Mouse (Mus musculus) intestine, embryonic 16.5 days (tissue): ENCODE measurements around the gene Dab1. TPM values are rescaled to one million over a fixed set of nuclear protein-coding genes. Genes with fewer than 3 reads are reported as not detected.

Source experiments
- ATAC-seq: fragments of 200-750 bp; cut with Nextera tagmentation; 2 replicates; pipeline ENCODE4 v1.8.0; 2017; ENCODE audit warnings: moderate TSS enrichment, moderate library complexity
- H3K27ac ChIP-seq: fragments of 300-500 bp; sonication (generic); 2 replicates; pipeline ENCODE4 v1.5.1; 2014; ENCODE audit warnings: mild to moderate bottlenecking, low read length
- H3K27me3 ChIP-seq: fragments of 300-500 bp; sonication (generic); replicated peaks from 2 replicates; pipeline ENCODE4 v1.6.1; 2014; ENCODE audit warnings: low read length, control low read depth, mixed read lengths; ENCODE audit not compliant: control insufficient read depth, insufficient read depth
- H3K36me3 ChIP-seq: fragments of 300-500 bp; sonication (generic); 2 replicates; pipeline ENCODE4 v1.6.1; 2014; ENCODE audit warnings: low read length, control low read depth; ENCODE audit not compliant: control insufficient read depth, insufficient read depth
- H3K4me1 ChIP-seq: fragments of 300-500 bp; sonication (generic); 2 replicates; pipeline ENCODE4 v1.6.1; 2014; ENCODE audit warnings: low read length, control low read depth, mixed read lengths; ENCODE audit not compliant: control insufficient read depth, insufficient read depth
- H3K4me2 ChIP-seq: fragments of 300-500 bp; sonication (generic); 2 replicates; pipeline ENCODE4 v1.6.1; 2014; ENCODE audit warnings: low read depth, low read length, control low read depth
- H3K4me3 ChIP-seq: fragments of 300-500 bp; sonication (generic); 2 replicates; pipeline ENCODE4 v1.5.1; 2014; ENCODE audit warnings: mild to moderate bottlenecking, low read length
- H3K9ac ChIP-seq: fragments of 300-500 bp; sonication (generic); 2 replicates; pipeline ENCODE4 v1.6.1; 2014; ENCODE audit warnings: low read depth, low read length
- H3K9me3 ChIP-seq: fragments of 300-500 bp; sonication (generic); 2 replicates; pipeline ENCODE4 v1.6.1; 2016; ENCODE audit warnings: low read length, control low read depth; ENCODE audit not compliant: control insufficient read depth
- WGBS: fragments of 180-500 bp; shearing (Covaris S2); extraction: QIAGEN DNeasy Blood & Tissue Kit; methylation state at CpG from one replicate; pipeline ENCODE4 v1.1.7; 2014; 5-methylcytosine and 5-hydroxymethylcytosine counted together
- polyA plus RNA-seq: library from polyadenylated mRNA; unstranded; fragments of >200 nt; fragmentation: Nextera tagmentation; extraction: Ambion mirVana; gene quantifications from 2 replicates; pipeline ENCODE4 v1.2.1, GENCODE M21; 2015

Dab1 gene
- polyA plus RNA-seq, 1 experiment from 2014 or later = 54.5 TPM

- Histone ChIP-seq H3K27me3 (no peaks in the 10 kb centered on the region), H3K4me1 (no peaks in the 10 kb centered on the region), H3K4me2 (no peak overlapping the region), H3K4me3 (no peak overlapping the region), H3K36me3 (no peaks in the 10 kb centered on the region), H3K9me3 (no peaks in the 10 kb centered on the region), H3K27ac (no peak overlapping the region), H3K9ac (no peak overlapping the region)
- 67% methylated on average over 4 of the region's 4 CpGs for WGBS
- no peak for ATAC-seq
Observed at GRCm38 (mm10) chr4:103775712-103776111, 156.6 kb downstream of the Dab1 start.

GRCm38 (mm10) chr4:103781398-103781797, 162.2 kb downstream of the Dab1 start:
- H3K4me1 ChIP-seq = peaks cover 2% of the 10 kb centered on the region; the same call in 1 of the 2 replicates
- H3K27ac ChIP-seq = no peak overlapping the region
- no peak overlapping the region for H3K4me2 ChIP-seq
- H3K36me3 ChIP-seq = no peaks in the 10 kb centered on the region
- 44% methylated on average over 4 of the region's 4 CpGs for WGBS
- H3K9me3 ChIP-seq = no peaks in the 10 kb centered on the region
- no peaks in the 10 kb centered on the region for H3K27me3 ChIP-seq
- peak; percentile 65; the same call in 1 of the 2 replicates for ATAC-seq
- H3K4me3 ChIP-seq = no peak overlapping the region
- no peak overlapping the region for H3K9ac ChIP-seq

- H3K27ac ChIP-seq = no peak overlapping the region
- WGBS = 73% methylated on average over 7 of the region's 7 CpGs
- peak; percentile 46; the same call in 1 of the 2 replicates for ATAC-seq
Observed at GRCm38 (mm10) chr4:103783561-103784247, 164.5 kb downstream of the Dab1 start.

GRCm38 (mm10) chr4:103793589-103794312, 174.6 kb downstream of the Dab1 start:
- peak; percentile 87 for ATAC-seq
- Histone ChIP-seq H3K36me3 (no peaks in the 10 kb centered on the region), H3K27me3 (no peaks in the 10 kb centered on the region), H3K9ac (no peak overlapping the region), H3K27ac (peak overlapping the region; percentile 53), H3K4me2 (no peak overlapping the region), H3K4me3 (no peak overlapping the region), H3K9me3 (no peaks in the 10 kb centered on the region), H3K4me1 (0 out of 2 replicates have a peak, but pooled peaks cover 2% of the 10 kb centered on the region)
- 44% methylated on average over 8 of the region's 8 CpGs for WGBS

More at GRCm38 (mm10) chr4:103783561-103784247, 164.5 kb downstream of the Dab1 start:
- H3K27me3 ChIP-seq = no peaks in the 10 kb centered on the region
- H3K4me2 ChIP-seq = no peak overlapping the region
- H3K4me1 ChIP-seq = peaks cover 2% of the 10 kb centered on the region; the same call in 1 of the 2 replicates
- no peak overlapping the region for H3K9ac ChIP-seq
- H3K9me3 ChIP-seq = no peaks in the 10 kb centered on the region
- no peaks in the 10 kb centered on the region for H3K36me3 ChIP-seq
- no peak overlapping the region for H3K4me3 ChIP-seq

GRCm38 (mm10) chr4:103796416-103796815, 177.3 kb downstream of the Dab1 start:
- 76% methylated on average over 6 of the region's 6 CpGs for WGBS
- Histone ChIP-seq H3K27ac (no peak overlapping the region), H3K9me3 (no peaks in the 10 kb centered on the region), H3K9ac (no peak overlapping the region), H3K4me3 (no peak overlapping the region), H3K36me3 (no peaks in the 10 kb centered on the region), H3K4me2 (no peak overlapping the region), H3K27me3 (no peaks in the 10 kb centered on the region), H3K4me1 (0 out of 2 replicates have a peak, but pooled peaks cover 2% of the 10 kb centered on the region)
- no peak for ATAC-seq

GRCm38 (mm10) chr4:103802439-103802838, 183.3 kb downstream of the Dab1 start:
- no peak for ATAC-seq
- Histone ChIP-seq H3K9ac (no peak overlapping the region), H3K27me3 (no peaks in the 10 kb centered on the region), H3K36me3 (no peaks in the 10 kb centered on the region), H3K27ac (no peak overlapping the region), H3K9me3 (no peaks in the 10 kb centered on the region), H3K4me1 (no peaks in the 10 kb centered on the region), H3K4me2 (no peak overlapping the region), H3K4me3 (no peak overlapping the region)
- WGBS = 86% methylated on average over 4 of the region's 4 CpGs

GRCm38 (mm10) chr4:103804461-103804860, 185.3 kb downstream of the Dab1 start:
- WGBS = 69% methylated on average over 1 of the region's 1 CpGs
- no peak overlapping the region for H3K4me2 ChIP-seq
- ATAC-seq = no peak
- no peak overlapping the region for H3K4me3 ChIP-seq
- no peaks in the 10 kb centered on the region for H3K4me1 ChIP-seq
- H3K9ac ChIP-seq = no peak overlapping the region
- no peak overlapping the region for H3K27ac ChIP-seq
- no peaks in the 10 kb centered on the region for H3K36me3 ChIP-seq
- no peaks in the 10 kb centered on the region for H3K27me3 ChIP-seq
- H3K9me3 ChIP-seq = no peaks in the 10 kb centered on the region

- WGBS = 91% methylated on average over 4 of the region's 4 CpGs
- H3K27ac ChIP-seq = no peak overlapping the region
- H3K4me1 ChIP-seq = no peaks in the 10 kb centered on the region
- ATAC-seq = no peak
- no peaks in the 10 kb centered on the region for H3K36me3 ChIP-seq
- no peaks in the 10 kb centered on the region for H3K9me3 ChIP-seq
- no peak overlapping the region for H3K4me3 ChIP-seq
- no peak overlapping the region for H3K4me2 ChIP-seq
- no peak overlapping the region for H3K9ac ChIP-seq
- no peaks in the 10 kb centered on the region for H3K27me3 ChIP-seq
Observed at GRCm38 (mm10) chr4:103822669-103823068, 203.5 kb downstream of the Dab1 start.

GRCm38 (mm10) chr4:103838377-103838776, 219.2 kb downstream of the Dab1 start:
- no peak overlapping the region for H3K27ac ChIP-seq
- H3K4me3 ChIP-seq = no peak overlapping the region
- H3K9ac ChIP-seq = no peak overlapping the region
- no peak overlapping the region for H3K4me2 ChIP-seq
- no peaks in the 10 kb centered on the region for H3K9me3 ChIP-seq
- no peaks in the 10 kb centered on the region for H3K27me3 ChIP-seq
- no peaks in the 10 kb centered on the region for H3K36me3 ChIP-seq
- no peak for ATAC-seq
- H3K4me1 ChIP-seq = no peaks in the 10 kb centered on the region
- 44% methylated on average over 5 of the region's 5 CpGs for WGBS
